Mouse (Mus musculus): ENCODE measurements at regions not wholly inside any gene's neighbourhood (a gene's known extent, or its start where the extent isn't known, plus 50 kb on each side); places are given as distances from the start of the nearest gene placed in this dataset.

GRCm38 (mm10) chr10:99552373-99552772 is 207.1 kb downstream of the Csl start:
- peaks cover 21% of the 10 kb centered on the region for H3K9me3 ChIP-seq (replicated peaks; ENCODE audit: control insufficient read depth, insufficient read depth, low read length, poor library complexity, severe bottlenecking)
- H3K27ac ChIP-seq (ENCODE audit: insufficient read depth, low read length): no peak overlapping the region
- TF ChIP-seq EP300 (IDR thresholded peaks at IDR 0.05; ENCODE audit: insufficient read depth, low read depth, low read length): no peak
- TF ChIP-seq CTCF (IDR thresholded peaks at IDR 0.05; ENCODE audit: low read depth, low read length): no peak
- TF ChIP-seq POLR2A (IDR thresholded peaks at IDR 0.05; ENCODE audit: insufficient read depth, low read length): no peak
- H3K9ac ChIP-seq (ENCODE audit: low read depth, poor library complexity, severe bottlenecking): no peak overlapping the region
- no peaks in the 10 kb centered on the region for H3K4me1 ChIP-seq (ENCODE audit: control insufficient read depth, insufficient read depth, low read length)
- no peaks in the 10 kb centered on the region for H3K27me3 ChIP-seq (ENCODE audit: control insufficient read depth, insufficient read depth, low read length, poor library complexity, severe bottlenecking)
- no peak overlapping the region for H3K4me3 ChIP-seq (ENCODE audit: low read depth, low read length)
- no peaks in the 10 kb centered on the region for H3K36me3 ChIP-seq (ENCODE audit: control insufficient read depth, insufficient read depth, low read length, poor library complexity, severe bottlenecking)

GRCm38 (mm10) chr10:99552836-99553540 is 206.5 kb downstream of the Csl start:
- Histone ChIP-seq H3K27ac (ENCODE audit: insufficient read depth, low read length) (no peak overlapping the region), H3K9me3 (replicated peaks; ENCODE audit: control insufficient read depth, insufficient read depth, low read length, poor library complexity, severe bottlenecking) (peaks cover 21% of the 10 kb centered on the region), H3K36me3 (ENCODE audit: control insufficient read depth, insufficient read depth, low read length, poor library complexity, severe bottlenecking) (no peaks in the 10 kb centered on the region), H3K9ac (ENCODE audit: low read depth, poor library complexity, severe bottlenecking) (no peak overlapping the region), H3K27me3 (ENCODE audit: control insufficient read depth, insufficient read depth, low read length, poor library complexity, severe bottlenecking) (no peaks in the 10 kb centered on the region), H3K4me1 (ENCODE audit: control insufficient read depth, insufficient read depth, low read length) (no peaks in the 10 kb centered on the region), H3K4me3 (ENCODE audit: low read depth, low read length) (no peak overlapping the region)
- no peak for TF ChIP-seq CTCF (IDR thresholded peaks at IDR 0.05; ENCODE audit: low read depth, low read length)
- TF ChIP-seq EP300 (IDR thresholded peaks at IDR 0.05; ENCODE audit: insufficient read depth, low read depth, low read length): no peak
- no peak for TF ChIP-seq POLR2A (IDR thresholded peaks at IDR 0.05; ENCODE audit: insufficient read depth, low read length)

GRCm38 (mm10) chr10:99555021-99555420 is 204.4 kb downstream of the Csl start:
- no peaks in the 10 kb centered on the region for H3K4me1 ChIP-seq (ENCODE audit: control insufficient read depth, insufficient read depth, low read length)
- H3K27ac ChIP-seq (ENCODE audit: insufficient read depth, low read length): no peak overlapping the region
- no peak overlapping the region for H3K9ac ChIP-seq (ENCODE audit: low read depth, poor library complexity, severe bottlenecking)
- H3K27me3 ChIP-seq (ENCODE audit: control insufficient read depth, insufficient read depth, low read length, poor library complexity, severe bottlenecking): no peaks in the 10 kb centered on the region
- H3K36me3 ChIP-seq (ENCODE audit: control insufficient read depth, insufficient read depth, low read length, poor library complexity, severe bottlenecking): no peaks in the 10 kb centered on the region
- TF ChIP-seq POLR2A (IDR thresholded peaks at IDR 0.05; ENCODE audit: insufficient read depth, low read length): no peak
- no peak for TF ChIP-seq CTCF (IDR thresholded peaks at IDR 0.05; ENCODE audit: low read depth, low read length)
- no peak for TF ChIP-seq EP300 (IDR thresholded peaks at IDR 0.05; ENCODE audit: insufficient read depth, low read depth, low read length)
- H3K9me3 ChIP-seq (replicated peaks; ENCODE audit: control insufficient read depth, insufficient read depth, low read length, poor library complexity, severe bottlenecking): peaks cover 21% of the 10 kb centered on the region
- no peak overlapping the region for H3K4me3 ChIP-seq (ENCODE audit: low read depth, low read length)

GRCm38 (mm10) chr10:99555658-99556352 is 203.7 kb downstream of the Csl start:
- H3K27me3 ChIP-seq (ENCODE audit: control insufficient read depth, insufficient read depth, low read length, poor library complexity, severe bottlenecking): no peaks in the 10 kb centered on the region
- no peak overlapping the region for H3K4me3 ChIP-seq (ENCODE audit: low read depth, low read length)
- H3K36me3 ChIP-seq (ENCODE audit: control insufficient read depth, insufficient read depth, low read length, poor library complexity, severe bottlenecking): no peaks in the 10 kb centered on the region
- H3K4me1 ChIP-seq (ENCODE audit: control insufficient read depth, insufficient read depth, low read length): no peaks in the 10 kb centered on the region
- H3K9ac ChIP-seq (ENCODE audit: low read depth, poor library complexity, severe bottlenecking): no peak overlapping the region
- H3K9me3 ChIP-seq (replicated peaks; ENCODE audit: control insufficient read depth, insufficient read depth, low read length, poor library complexity, severe bottlenecking): peaks cover 21% of the 10 kb centered on the region
- H3K27ac ChIP-seq (ENCODE audit: insufficient read depth, low read length): no peak overlapping the region
- TF ChIP-seq POLR2A (IDR thresholded peaks at IDR 0.05; ENCODE audit: insufficient read depth, low read length): no peak
- TF ChIP-seq CTCF (IDR thresholded peaks at IDR 0.05; ENCODE audit: low read depth, low read length): no peak
- no peak for TF ChIP-seq EP300 (IDR thresholded peaks at IDR 0.05; ENCODE audit: insufficient read depth, low read depth, low read length)

GRCm38 (mm10) chr10:99556353-99557036 is 203.0 kb downstream of the Csl start:
- H3K27me3 ChIP-seq (ENCODE audit: control insufficient read depth, insufficient read depth, low read length, poor library complexity, severe bottlenecking): no peaks in the 10 kb centered on the region
- H3K4me1 ChIP-seq (ENCODE audit: control insufficient read depth, insufficient read depth, low read length): no peaks in the 10 kb centered on the region
- no peak overlapping the region for H3K27ac ChIP-seq (ENCODE audit: insufficient read depth, low read length)
- H3K9ac ChIP-seq (ENCODE audit: low read depth, poor library complexity, severe bottlenecking): no peak overlapping the region
- TF ChIP-seq EP300 (IDR thresholded peaks at IDR 0.05; ENCODE audit: insufficient read depth, low read depth, low read length) (no peak), POLR2A (IDR thresholded peaks at IDR 0.05; ENCODE audit: insufficient read depth, low read length) (no peak), CTCF (IDR thresholded peaks at IDR 0.05; ENCODE audit: low read depth, low read length) (no peak)
- H3K4me3 ChIP-seq (ENCODE audit: low read depth, low read length): no peak overlapping the region
- H3K36me3 ChIP-seq (ENCODE audit: control insufficient read depth, insufficient read depth, low read length, poor library complexity, severe bottlenecking): no peaks in the 10 kb centered on the region
- H3K9me3 ChIP-seq (replicated peaks; ENCODE audit: control insufficient read depth, insufficient read depth, low read length, poor library complexity, severe bottlenecking): peaks cover 19% of the 10 kb centered on the region

Measured in ES-Bruce4 (cell line).